Mouse (Mus musculus) spleen, adult 2 months (tissue): ENCODE data around the gene Rufy4. TPM values are rescaled to one million over a fixed set of nuclear protein-coding genes. Genes with fewer than 3 reads are reported as not detected.

ENCODE experiments used
- DNase-seq, 2 experiments: peaks; one replicate each; pipeline versions ENCODE4 v3.0.0 to v3.0.0-alpha.2; 2012 to 2021; ENCODE audit warnings: low spot score in 2 of 2, low read depth in 1 of 2
- H3K27ac ChIP-seq: fragments of 200-500 bp; 2 replicates; pipeline ENCODE4 v1.5.1; 2012; ENCODE audit warnings: low read length, inconsistent platforms; ENCODE audit not compliant: insufficient read depth
- H3K27me3 ChIP-seq: fragments of 200-500 bp; 2 replicates; pipeline ENCODE4 v1.6.1; 2012; ENCODE audit warnings: mild to moderate bottlenecking, moderate library complexity, low read length, inconsistent platforms; ENCODE audit not compliant: control insufficient read depth, insufficient read depth
- H3K36me3 ChIP-seq: fragments of 200-500 bp; 2 replicates; pipeline ENCODE4 v1.6.1; 2012; ENCODE audit warnings: mild to moderate bottlenecking, low read length, inconsistent platforms; ENCODE audit not compliant: control insufficient read depth, insufficient read depth
- H3K4me1 ChIP-seq: fragments of 200-500 bp; 2 replicates; pipeline ENCODE4 v1.6.1; 2011; ENCODE audit warnings: inconsistent platforms; ENCODE audit not compliant: control insufficient read depth, insufficient read depth, insufficient read length
- H3K4me3 ChIP-seq: fragments of 200-500 bp; 2 replicates; pipeline ENCODE4 v1.5.1; 2011; ENCODE audit warnings: mild to moderate bottlenecking, inconsistent platforms; ENCODE audit not compliant: insufficient read depth, insufficient read length; ENCODE audit errors: extremely low read depth
- CTCF ChIP-seq: fragments of 200-500 bp; IDR thresholded peaks from 2 replicates; pipeline ENCODE4 v1.5.1; 2011; ENCODE audit warnings: mild to moderate bottlenecking, inconsistent platforms; ENCODE audit not compliant: insufficient read depth, insufficient read length, insufficient replicate concordance; ENCODE audit errors: extremely low read depth
- POLR2A ChIP-seq: fragments of 200-500 bp; IDR thresholded peaks from 2 replicates; pipeline ENCODE4 v1.6.1; 2011; ENCODE audit warnings: low read depth, low read length, inconsistent platforms
- WGBS: fragments of 180-500 bp; shearing (Covaris S2); methylation state at CpG from one replicate; pipeline ENCODE4 v1.1.7; 2018; 5-methylcytosine and 5-hydroxymethylcytosine counted together
- polyA plus RNA-seq: library from polyadenylated mRNA; depleted of rRNA; stranded (reverse); fragments of >200 nt; gene quantifications from 2 replicates; pipeline ENCODE4 v1.2.3, GENCODE M21; 2012

The Rufy4 gene
- polyA plus RNA-seq, 1 experiment: 0.67 TPM

DNA sequence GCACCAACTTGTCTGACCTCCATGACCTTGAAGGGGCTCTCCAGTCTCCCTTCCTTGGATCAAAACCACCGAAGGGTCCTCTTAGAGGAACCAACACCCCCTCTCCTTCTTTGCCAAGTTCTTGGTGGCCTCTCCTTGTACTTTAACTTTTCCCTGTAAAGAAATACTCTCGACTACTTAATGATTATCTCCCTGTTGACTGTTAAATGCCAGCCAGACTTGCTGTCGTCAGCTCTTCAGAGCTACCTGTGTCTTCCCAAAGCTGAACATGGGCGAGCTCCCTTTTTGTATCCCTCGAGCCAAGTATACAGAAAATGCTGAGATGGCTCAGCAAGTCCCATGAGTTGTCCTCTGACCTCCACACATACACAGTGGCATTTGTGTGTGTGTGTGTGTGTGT lies 31.9 kb upstream of the Rufy4 start:
- Histone ChIP-seq H3K4me1 (no peaks in the 10 kb centered on the region; the same call in none of the 2 replicates), H3K36me3 (no peaks in the 10 kb centered on the region), H3K27me3 (peaks cover 11% of the 10 kb centered on the region), H3K27ac (no peak overlapping the region), H3K4me3 (no peak overlapping the region)
- TF ChIP-seq CTCF: no peak
- no peak for TF ChIP-seq POLR2A
- 85% methylated on average over 5 of the region's 5 CpGs for WGBS
- no peak for DNase-seq

DNA sequence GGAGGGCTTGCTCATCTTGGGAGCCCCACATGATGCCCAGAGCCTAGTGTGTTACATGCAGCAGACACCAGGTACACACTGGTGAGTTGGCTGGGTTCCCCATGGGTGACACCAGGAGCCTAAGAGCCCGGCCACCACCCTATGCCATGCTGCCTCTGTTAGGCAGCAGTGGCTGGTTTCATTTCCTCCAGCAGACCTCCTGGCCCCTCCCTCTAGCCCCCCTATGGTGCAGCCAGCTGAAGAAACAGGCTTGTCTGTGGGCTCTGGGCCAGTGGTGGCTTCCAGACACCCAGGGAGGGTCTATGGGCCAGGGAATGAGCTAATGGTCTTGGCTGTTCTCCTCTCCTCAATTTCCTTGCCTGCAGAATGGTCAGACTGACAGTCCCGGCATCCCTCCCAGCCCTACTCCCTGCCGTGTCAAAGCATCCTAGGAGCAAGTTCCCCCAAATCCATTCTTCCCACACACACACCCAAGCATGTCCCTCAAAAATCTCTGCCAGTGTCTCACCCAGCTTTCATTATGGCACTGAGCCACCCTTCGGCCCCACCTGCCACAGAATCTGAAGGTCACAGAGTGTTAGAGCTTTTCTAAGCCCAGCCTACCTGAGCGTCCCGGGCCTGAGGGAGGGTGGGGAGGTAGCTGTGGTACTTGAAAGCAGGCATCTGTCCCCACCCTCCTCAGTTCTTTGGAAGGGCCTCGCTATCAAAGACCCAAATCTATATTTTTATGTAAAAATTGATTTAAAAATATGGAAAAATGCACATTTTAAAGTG lies 30.7 kb upstream of the Rufy4 start:
- DNase-seq: peak in 1 of 2 experiments; percentile 55
- H3K4me3 ChIP-seq: no peak overlapping the region
- WGBS: 65% methylated on average over 7 of the region's 7 CpGs
- TF ChIP-seq CTCF: no peak
- no peak for TF ChIP-seq POLR2A
- H3K4me1 ChIP-seq: no peaks in the 10 kb centered on the region; the same call in none of the 2 replicates
- no peaks in the 10 kb centered on the region for H3K36me3 ChIP-seq
- H3K27ac ChIP-seq: no peak overlapping the region
- H3K27me3 ChIP-seq: peaks cover 18% of the 10 kb centered on the region

DNA sequence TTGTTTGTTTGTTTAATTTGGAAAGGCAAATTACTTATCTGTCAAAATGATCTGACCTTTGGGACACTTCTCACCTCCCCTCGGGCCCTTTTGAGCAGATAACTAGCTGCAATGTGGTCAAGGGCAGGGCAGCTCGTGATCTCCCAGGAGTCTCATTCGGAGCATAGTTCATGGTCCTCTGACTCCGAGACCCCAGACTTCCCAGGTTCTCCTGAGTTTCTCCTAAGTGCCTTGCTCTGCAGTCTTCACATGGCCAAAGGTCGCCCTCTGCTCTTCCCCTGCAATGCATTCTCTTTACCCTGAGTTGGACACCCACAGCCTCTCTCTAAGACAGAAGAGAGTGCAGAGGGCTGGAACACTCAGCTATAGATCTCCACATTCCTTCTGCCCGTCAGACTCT lies 30.0 kb upstream of the Rufy4 start:
- peaks cover 18% of the 10 kb centered on the region for H3K27me3 ChIP-seq
- TF ChIP-seq POLR2A (no peak), CTCF (no peak)
- WGBS: 80% methylated on average over 6 of the region's 6 CpGs
- DNase-seq: no peak
- H3K36me3 ChIP-seq: no peaks in the 10 kb centered on the region
- H3K4me3 ChIP-seq: no peak overlapping the region
- no peak overlapping the region for H3K27ac ChIP-seq
- H3K4me1 ChIP-seq: no peaks in the 10 kb centered on the region; the same call in none of the 2 replicates

DNA sequence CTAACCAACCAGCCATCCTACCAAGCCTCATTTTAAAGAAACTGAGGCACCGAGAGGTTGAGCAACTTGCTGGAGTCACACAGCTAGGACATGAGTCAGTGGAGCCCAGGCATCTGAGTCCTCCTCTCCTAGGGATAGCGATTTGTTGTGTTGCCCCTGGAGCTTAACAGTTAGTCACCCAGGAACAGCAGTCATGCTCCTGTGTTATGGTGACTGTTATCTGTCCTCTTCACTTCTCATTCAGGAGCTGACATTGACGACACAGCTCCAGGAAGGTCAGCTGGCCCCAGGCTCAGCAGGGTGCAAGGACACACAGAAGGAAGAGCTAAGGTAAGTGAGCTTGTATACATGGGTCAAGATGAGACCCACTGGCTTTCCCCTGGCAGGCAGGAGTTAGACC lies 29.6 kb upstream of the Rufy4 start:
- H3K27ac ChIP-seq: no peak overlapping the region
- no peak for DNase-seq
- no peaks in the 10 kb centered on the region for H3K36me3 ChIP-seq
- H3K27me3 ChIP-seq: peaks cover 18% of the 10 kb centered on the region
- TF ChIP-seq POLR2A: no peak
- TF ChIP-seq CTCF: no peak
- 80% methylated on average over 3 of the region's 3 CpGs for WGBS
- H3K4me3 ChIP-seq: no peak overlapping the region
- no peaks in the 10 kb centered on the region; the same call in none of the 2 replicates for H3K4me1 ChIP-seq

- H3K27me3 ChIP-seq: peaks cover 18% of the 10 kb centered on the region
These were observed 27.0 kb upstream of the Rufy4 start for GRCm38 (mm10) chr1:74098004-74099000.

DNA sequence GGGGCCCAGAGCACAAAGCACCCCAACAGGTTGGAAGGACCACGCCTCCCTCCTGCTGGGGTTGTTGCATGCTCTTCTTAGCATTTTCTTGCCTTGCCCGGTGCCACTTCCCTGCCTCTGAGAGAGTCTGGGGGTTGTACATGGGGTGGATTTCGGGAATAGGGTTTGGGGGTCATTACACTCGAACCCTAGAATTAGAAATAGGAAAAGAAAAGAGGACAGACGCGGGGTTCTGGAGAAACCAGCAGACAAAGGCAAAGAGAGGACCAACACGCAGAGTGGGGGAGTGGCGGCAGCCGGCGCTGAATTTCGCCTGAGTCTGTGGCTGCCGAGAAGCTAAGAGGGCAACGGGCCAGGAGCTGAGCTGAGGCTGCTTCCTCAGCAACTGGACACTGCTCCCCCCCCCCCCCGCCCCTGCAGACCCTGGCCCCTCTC lies 26.3 kb upstream of the Rufy4 start:
- Histone ChIP-seq H3K4me1 (no peaks in the 10 kb centered on the region; the same call in none of the 2 replicates), H3K27ac (no peak overlapping the region), H3K36me3 (no peaks in the 10 kb centered on the region), H3K27me3 (peaks cover 18% of the 10 kb centered on the region), H3K4me3 (peak overlapping the region; percentile 41; the same call in 1 of the 2 replicates)
- WGBS: 3% methylated on average over 14 of the region's 14 CpGs
- TF ChIP-seq CTCF: no peak
- no peak for TF ChIP-seq POLR2A
- DNase-seq: no peak

More at GRCm38 (mm10) chr1:74098004-74099000, 27.0 kb upstream of the Rufy4 start:
- Histone ChIP-seq H3K4me3 (peak overlapping the region; percentile 41), H3K4me1 (no peaks in the 10 kb centered on the region; the same call in none of the 2 replicates), H3K36me3 (no peaks in the 10 kb centered on the region), H3K27ac (no peak overlapping the region)
- WGBS: 2% methylated on average over 54 of the region's 58 CpGs
- TF ChIP-seq CTCF: no peak
- TF ChIP-seq POLR2A: no peak
- no peak for DNase-seq
